Mouse (Mus musculus) heart, postnatal 0 days (tissue): Measurements from ENCODE around the gene Ubxn10.

Experiments used
- CTCF ChIP-seq: IDR thresholded peaks from 2 replicates; pipeline ENCODE4 v1.5.1; 2016; ENCODE audit warnings: antibody characterized with exemption, control low read depth, low read depth
- EP300 ChIP-seq: IDR thresholded peaks from 2 replicates; pipeline ENCODE4 v1.6.1; 2016; ENCODE audit warnings: antibody characterized with exemption, low read depth

- no peak for TF ChIP-seq CTCF
- no peak for TF ChIP-seq EP300
These were observed 43.8 kb downstream of the Ubxn10 start for GRCm38 (mm10) chr4:138693043-138693692.
